ENCODE assay signal across 26 mouse cellular contexts in genomic region chr2:51953648-51954204, GRCm38 (mm10). TPM values are rescaled to one million over a fixed set of nuclear protein-coding genes. Genes with fewer than 3 reads are reported as not detected.
DNase-seq lines count a peak whose midpoint lies in the region; ATAC-seq and TF ChIP-seq lines count a peak whose summit lies in the region.
"Had no signal": no experiment of that assay in that cellular context is flagged by ENCODE, and none has a peak within 500 bp of the region (broad histone marks: within the 10 kb centered on the region; RNA-seq: fewer than 3 reads in every experiment).

No protein-coding gene starts in this region.

- H3K9ac ChIP-seq in MEL (ENCODE audit: control insufficient read depth, low read depth, low read length, poor library complexity, severe bottlenecking) = no peak overlapping the region
- H3K9ac ChIP-seq: forebrain, embryonic 12.5 days; forebrain, embryonic 15.5 days; heart, embryonic 12.5 days; heart, embryonic 15.5 days; hindbrain, embryonic 14.5 days had no signal

- TF ChIP-seq CTCF in MEL (IDR thresholded peaks at IDR 0.05 in 2 of 3, conservative IDR thresholded peaks at IDR 0.05 in 1 of 3; ENCODE audit: control insufficient read depth in 1 of 3, insufficient read depth in 1 of 3, low read depth in 2 of 3, low read length in 3 of 3, poor library complexity in 1 of 3, severe bottlenecking in 1 of 3) = no peak

- TF ChIP-seq RAD21 in MEL (IDR thresholded peaks at IDR 0.05; ENCODE audit: low read depth, low read length) = no peak

- peak; percentile 54 for DNase-seq in MEL (ENCODE audit: low read depth, low spot score)
- DNase-seq in urinary bladder, adult 2 months (ENCODE audit: low spot score) = no peak
- DNase-seq in layer of hippocampus, postnatal 10 days (ENCODE audit: low spot score in 2 of 2) = no peak
- no peak for DNase-seq in kidney, adult 9 months
- DNase-seq: adrenal gland, adult 8-10 months; adrenal gland, postnatal 25 days; B cell, adult 2 months; cerebellum, adult 11-12 months; cerebellum, adult 8-10 months; cerebellum, postnatal 10 days; cerebellum, postnatal 36 days; gastrocnemius, postnatal 25 days; heart, postnatal 10 days; heart, postnatal 36 days had no signal

- peaks cover 4 to 6% of the 10 kb centered on the region in 2 experiments for H3K4me1 ChIP-seq in MEL (ENCODE audit: control insufficient read depth in 1 of 2, insufficient read depth in 2 of 2, low read length in 2 of 2)
- H3K4me1 ChIP-seq: forebrain, embryonic 12.5 days; forebrain, embryonic 15.5 days; heart, embryonic 12.5 days; heart, embryonic 15.5 days had no signal

- TF ChIP-seq EP300 in MEL (IDR thresholded peaks at IDR 0.05; ENCODE audit: low read depth in 1 of 2, low read length in 2 of 2) = no peak

- peak; percentile 56; the same call in 1 of the 2 replicates for ATAC-seq in erythroblast, adult 5-6 weeks (replicated peaks; ENCODE audit: low FRiP score, poor library complexity, severe bottlenecking)
- peak; percentile 35 to 56; a peak in 2 of 4 replicates for ATAC-seq in hematopoietic stem cell, adult 5-6 weeks (replicated peaks in 1 of 2; ENCODE audit: insufficient read depth in 1 of 2, low FRiP score in 2 of 2, low TSS enrichment in 1 of 2, low read depth in 1 of 2, poor library complexity in 2 of 2, severe bottlenecking in 2 of 2)
- ATAC-seq: forebrain, embryonic 15.5 days; hindbrain, postnatal 0 days; inflammation-experienced regulatory T-cells, adult 6 months; intestine, embryonic 16.5 days had no signal

- H3K79me2 ChIP-seq in MEL (ENCODE audit: control insufficient read depth, insufficient read depth, low read length, poor library complexity) = no peaks in the 10 kb centered on the region

- no peaks in the 10 kb centered on the region for H3K9me3 ChIP-seq in MEL (replicated peaks; ENCODE audit: insufficient read depth, low read length)
- H3K9me3 ChIP-seq: forebrain, embryonic 12.5 days; forebrain, embryonic 15.5 days; G1E; heart, embryonic 12.5 days; heart, embryonic 15.5 days had no signal

- peaks cover 0 to 4% of the 10 kb centered on the region in 2 experiments; a peak in 1 of 4 replicates for H3K36me3 ChIP-seq in MEL (ENCODE audit: control insufficient read depth in 1 of 2, insufficient read depth in 2 of 2, low read length in 2 of 2)
- H3K36me3 ChIP-seq: forebrain, embryonic 12.5 days; forebrain, embryonic 15.5 days; G1E; heart, embryonic 12.5 days; heart, embryonic 15.5 days had no signal

- no peak overlapping the region for H3K4me3 ChIP-seq in MEL (ENCODE audit: control insufficient read depth in 1 of 2, insufficient read depth in 1 of 2, low read depth in 2 of 2, low read length in 2 of 2)
- H3K4me3 ChIP-seq: forebrain, embryonic 12.5 days; forebrain, embryonic 15.5 days; heart, embryonic 12.5 days; heart, embryonic 15.5 days had no signal

- no peak for TF ChIP-seq POLR2A in MEL (IDR thresholded peaks at IDR 0.05; ENCODE audit: control insufficient read depth in 1 of 2, insufficient read depth in 1 of 2, low read depth in 1 of 2, low read length in 2 of 2, poor library complexity in 1 of 2)

- H3K27ac ChIP-seq in MEL (ENCODE audit: control insufficient read depth, low read depth, low read length) = no peak overlapping the region
- H3K27ac ChIP-seq: forebrain, embryonic 12.5 days; forebrain, embryonic 15.5 days; heart, embryonic 15.5 days; hindbrain, embryonic 14.5 days; hindbrain, postnatal 0 days had no signal

- H3K27me3 ChIP-seq in MEL (ENCODE audit: control insufficient read depth in 1 of 2, insufficient read depth in 2 of 2, low read length in 2 of 2) = no peaks in the 10 kb centered on the region
- H3K27me3 ChIP-seq: CH12.LX; forebrain, embryonic 12.5 days; forebrain, embryonic 15.5 days; heart, embryonic 12.5 days; heart, embryonic 15.5 days had no signal

TF ChIP-seq in MEL, 35 proteins besides CTCF, POLR2A, EP300 and RAD21:
- TF ChIP-seq POLR2AphosphoS5 (IDR thresholded peaks at IDR 0.05; ENCODE audit: borderline replicate concordance, low read depth, low read length) = no peak

RNA-seq across cellular contexts. Expression of gene Rbm43, which starts 18.8 kb away (rescaled TPM):
- 35.4 and 37.9 TPM in 2 replicates for total RNA-seq in MEL (2012; rRNA removed)
- polyA plus RNA-seq in MEL (2012; ENCODE audit: insufficient read depth in 1 of 2, insufficient read length in 2 of 2, low read depth in 1 of 2, low replicate concordance in 2 of 2, missing spikeins in 1 of 2) = 100 to 1,000 TPM in 1 of 2 experiments, 10 to 100 TPM in 1; 64.3 to 321 TPM
- 13.3 and 25.7 TPM in 2 replicates for total RNA-seq in erythroblast, adult 5-6 weeks (2015; ENCODE audit: low replicate concordance)
- 12.5 and 16.9 TPM in 2 replicates for total RNA-seq in erythroblast, adult 5-6 weeks (2017; ENCODE audit: low replicate concordance)
- 56.7 and 70.0 TPM in 2 replicates for total RNA-seq in hematopoietic stem cell, adult 5-6 weeks (2017)
- 16.3 and 17.5 TPM in 2 replicates for polyA plus RNA-seq in urinary bladder, adult 2 months (2012; rRNA removed)
- 10 to 100 TPM; 20.9 to 21.3 TPM for total RNA-seq in layer of hippocampus, postnatal 10 days (2021)

RNA-seq across cellular contexts. Expression of gene Nmi, which starts 19.6 kb away (rescaled TPM):
- 9.6 and 14.1 TPM in 2 replicates for total RNA-seq in MEL (2012; rRNA removed)
- 10 to 100 TPM in 1 of 2 experiments, not detected in 1; 12.1 TPM for polyA plus RNA-seq in MEL (2012; ENCODE audit: insufficient read depth in 1 of 2, insufficient read length in 2 of 2, low read depth in 1 of 2, low replicate concordance in 2 of 2, missing spikeins in 1 of 2)
- 2.3 and 17.1 TPM in 2 replicates for total RNA-seq in erythroblast, adult 5-6 weeks (2015; ENCODE audit: low replicate concordance)
- total RNA-seq in erythroblast, adult 5-6 weeks (2017; ENCODE audit: low replicate concordance) = 10.8 and 30.0 TPM in 2 replicates
- 96.4 and 128 TPM in 2 replicates for total RNA-seq in hematopoietic stem cell, adult 5-6 weeks (2017)
- polyA plus RNA-seq in urinary bladder, adult 2 months (2012; rRNA removed) = 25.2 and 26.5 TPM in 2 replicates
- 1 to 10 TPM; 3.0 to 4.4 TPM for total RNA-seq in layer of hippocampus, postnatal 10 days (2021)
